8 mouse cellular contexts compared by ENCODE assay signal in the genomic region with DNA sequence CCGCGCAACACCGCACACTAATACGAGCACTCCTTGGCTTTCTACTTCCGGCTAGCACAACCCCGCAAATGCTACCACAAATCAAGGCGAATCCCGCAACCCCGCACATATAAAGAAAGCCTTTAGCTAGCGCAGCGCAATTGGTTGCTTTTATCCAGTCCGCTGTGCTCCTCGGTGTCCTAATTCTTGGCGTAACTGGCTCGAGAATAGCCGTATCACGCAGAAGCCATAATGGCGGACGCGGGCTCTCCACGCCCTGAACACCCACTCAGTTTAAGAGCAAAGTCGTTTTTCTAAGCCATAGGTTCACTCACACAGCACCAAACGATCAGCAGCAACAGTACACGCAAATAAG.
DNase-seq lines count a peak whose midpoint lies in the region; ATAC-seq and TF ChIP-seq lines count a peak whose summit lies in the region.

No protein-coding gene starts in this region.

- peak overlapping the region; percentile 36 for H3K9ac ChIP-seq in kidney, embryonic 15.5 days
- H3K9ac ChIP-seq in forebrain, embryonic 11.5 days (ENCODE audit: low read length), result peak overlapping the region; percentile 64
- H3K9ac ChIP-seq in intestine, postnatal 0 days (ENCODE audit: low read depth, low read length), result peak overlapping the region; percentile 46; the same call in 1 of the 2 replicates
- peak overlapping the region; percentile 48 for H3K9ac ChIP-seq in midbrain, embryonic 16.5 days (ENCODE audit: low read depth, low read length)

- peak overlapping the region; percentile 49 for H3K4me3 ChIP-seq in kidney, embryonic 15.5 days (replicated peaks)
- peak overlapping the region; percentile 39 for H3K4me3 ChIP-seq in forebrain, embryonic 11.5 days (ENCODE audit: low read depth, low read length)
- peak overlapping the region; percentile 46 for H3K4me3 ChIP-seq in intestine, postnatal 0 days (ENCODE audit: low read depth, low read length)
- peak overlapping the region; percentile 43 for H3K4me3 ChIP-seq in midbrain, embryonic 16.5 days (ENCODE audit: low read depth, low read length)

- no peaks in the 10 kb centered on the region for H3K27me3 ChIP-seq in kidney, embryonic 15.5 days
- no peaks in the 10 kb centered on the region for H3K27me3 ChIP-seq in forebrain, embryonic 11.5 days (ENCODE audit: control insufficient read depth, insufficient read depth, low read length)
- H3K27me3 ChIP-seq in intestine, postnatal 0 days (replicated peaks; ENCODE audit: control insufficient read depth, insufficient read depth, low read length), result no peaks in the 10 kb centered on the region
- H3K27me3 ChIP-seq in midbrain, embryonic 16.5 days (ENCODE audit: control insufficient read depth, insufficient read depth, low read depth, low read length), result no peaks in the 10 kb centered on the region

- WGBS in kidney, embryonic 15.5 days, result 65% methylated on average over 24 of the region's 24 CpGs
- WGBS in forebrain, embryonic 11.5 days, result 76% methylated on average over 24 of the region's 24 CpGs
- 65% methylated on average over 24 of the region's 24 CpGs for WGBS in intestine, postnatal 0 days
- 82% methylated on average over 24 of the region's 24 CpGs for WGBS in midbrain, embryonic 16.5 days

- peak overlapping the region; percentile 44; the same call in 1 of the 2 replicates for H3K4me2 ChIP-seq in kidney, embryonic 15.5 days
- H3K4me2 ChIP-seq in forebrain, embryonic 11.5 days (ENCODE audit: low read depth, low read length, severe bottlenecking), result 0 out of 2 replicates have a peak overlapping the region, but pooled peaks have one; percentile 5
- peak overlapping the region; percentile 49 for H3K4me2 ChIP-seq in intestine, postnatal 0 days (replicated peaks; ENCODE audit: low read depth)
- peak overlapping the region; percentile 1; the same call in 1 of the 2 replicates for H3K4me2 ChIP-seq in midbrain, embryonic 16.5 days (ENCODE audit: low read length)

- no peak for TF ChIP-seq CTCF in intestine, postnatal 0 days (IDR thresholded peaks at IDR 0.05; ENCODE audit: low read depth)

- DNase-seq in kidney, adult 8-10 months, result no peak
- no peak for DNase-seq in forebrain, embryonic 11.5 days (ENCODE audit: low spot score)
- no peak for DNase-seq in layer of hippocampus, adult 8-10 months (ENCODE audit: low spot score in 2 of 2)
- no peak for DNase-seq in thymus, postnatal 4 days
- no peak for DNase-seq in urinary bladder, postnatal 4 days (ENCODE audit: low spot score in 2 of 2)

- H3K9me3 ChIP-seq in kidney, embryonic 15.5 days (replicated peaks), result no peaks in the 10 kb centered on the region
- H3K9me3 ChIP-seq in forebrain, embryonic 11.5 days (ENCODE audit: control insufficient read depth, low read length), result no peaks in the 10 kb centered on the region
- H3K9me3 ChIP-seq in intestine, postnatal 0 days (ENCODE audit: control insufficient read depth), result no peaks in the 10 kb centered on the region
- no peaks in the 10 kb centered on the region for H3K9me3 ChIP-seq in midbrain, embryonic 16.5 days (replicated peaks; ENCODE audit: control insufficient read depth, low read length, poor library complexity, severe bottlenecking)

- peak overlapping the region; percentile 83 for H3K27ac ChIP-seq in kidney, embryonic 15.5 days
- peak overlapping the region; percentile 33; the same call in 1 of the 2 replicates for H3K27ac ChIP-seq in forebrain, embryonic 11.5 days (ENCODE audit: low read depth, low read length)
- H3K27ac ChIP-seq in intestine, postnatal 0 days (ENCODE audit: low read depth, low read length), result peak overlapping the region; percentile 60
- peak overlapping the region; percentile 68 for H3K27ac ChIP-seq in midbrain, embryonic 16.5 days (ENCODE audit: low read length)

- no peaks in the 10 kb centered on the region for H3K36me3 ChIP-seq in kidney, embryonic 15.5 days
- no peaks in the 10 kb centered on the region for H3K36me3 ChIP-seq in forebrain, embryonic 11.5 days (ENCODE audit: control insufficient read depth, insufficient read depth, low read length)
- no peaks in the 10 kb centered on the region for H3K36me3 ChIP-seq in intestine, postnatal 0 days (ENCODE audit: control insufficient read depth, insufficient read depth)
- H3K36me3 ChIP-seq in midbrain, embryonic 16.5 days (ENCODE audit: control insufficient read depth, insufficient read depth, low read length), result no peaks in the 10 kb centered on the region

- no peak for ATAC-seq in kidney, embryonic 15.5 days (replicated peaks; ENCODE audit: low FRiP score)
- ATAC-seq in forebrain, embryonic 11.5 days (replicated peaks; ENCODE audit: low FRiP score), result peak; percentile 20; the same call in 1 of the 2 replicates
- ATAC-seq in intestine, postnatal 0 days, result no peak
- peak; percentile 37; the same call in 1 of the 2 replicates for ATAC-seq in midbrain, embryonic 16.5 days

- no peaks in the 10 kb centered on the region for H3K4me1 ChIP-seq in kidney, embryonic 15.5 days
- no peaks in the 10 kb centered on the region for H3K4me1 ChIP-seq in forebrain, embryonic 11.5 days (replicated peaks; ENCODE audit: control insufficient read depth, insufficient read depth, low read length)
- no peaks in the 10 kb centered on the region for H3K4me1 ChIP-seq in intestine, postnatal 0 days (replicated peaks; ENCODE audit: control insufficient read depth, insufficient read depth, low read length)
- H3K4me1 ChIP-seq in midbrain, embryonic 16.5 days (ENCODE audit: control insufficient read depth, insufficient read depth, low read length), result no peaks in the 10 kb centered on the region

Comparison
In these comparisons a context has a peak if more than half of its experiments do, and no peak if none do; other contexts are left out.
1. ATAC-seq: peak in forebrain, embryonic 11.5 days (single experiment) and midbrain, embryonic 16.5 days (single experiment); none in kidney, embryonic 15.5 days (single experiment) and intestine, postnatal 0 days (single experiment).
2. H3K27ac ChIP-seq: peak in every context shown above with its lines; median percentile 83 in kidney, embryonic 15.5 days; 68 in midbrain, embryonic 16.5 days; 60 in intestine, postnatal 0 days; 33 in forebrain, embryonic 11.5 days.
3. Peak in every context shown above with its lines, with median percentiles within 50 percentile points of each other: H3K4me2 ChIP-seq, H3K4me3 ChIP-seq and H3K9ac ChIP-seq.